Mouse (Mus musculus) neural tube, embryonic 11.5 days (tissue): ENCODE measurements at regions not wholly inside any gene's neighbourhood (a gene's known extent, or its start where the extent isn't known, plus 50 kb on each side); places are given as distances from the start of the nearest gene placed in this dataset.

ENCODE experiments used
- ATAC-seq: fragments of 200-750 bp; cut with Nextera tagmentation; 2 replicates; pipeline ENCODE4 v1.8.0; 2017; ENCODE audit warnings: moderate number of reproducible peaks, mild to moderate bottlenecking, moderate TSS enrichment, moderate library complexity; ENCODE audit not compliant: insufficient read depth, low FRiP score, low TSS enrichment
- DNase-seq: peaks from one replicate; pipeline ENCODE4 v3.0.0-alpha.2; 2015; ENCODE audit warnings: low spot score
- H3K27ac ChIP-seq: fragments of 300-500 bp; sonication (generic); 2 replicates; pipeline ENCODE4 v1.5.1; 2014; ENCODE audit warnings: low read depth, mild to moderate bottlenecking, low read length
- H3K27me3 ChIP-seq: fragments of 300-500 bp; sonication (generic); 2 replicates; pipeline ENCODE4 v1.6.1; 2014; ENCODE audit warnings: mild to moderate bottlenecking, low read length, mixed read lengths; ENCODE audit not compliant: control insufficient read depth, insufficient read depth
- H3K36me3 ChIP-seq: fragments of 300-500 bp; sonication (generic); 2 replicates; pipeline ENCODE4 v1.6.1; 2014; ENCODE audit warnings: mild to moderate bottlenecking, low read length, moderate library complexity, mixed read lengths; ENCODE audit not compliant: control insufficient read depth, insufficient read depth
- H3K4me1 ChIP-seq: fragments of 300-500 bp; sonication (generic); 2 replicates; pipeline ENCODE4 v1.6.1; 2014; ENCODE audit warnings: low read length, mixed read lengths; ENCODE audit not compliant: control insufficient read depth, insufficient read depth
- H3K4me2 ChIP-seq: fragments of 300-500 bp; sonication (generic); 2 replicates; pipeline ENCODE4 v1.6.1; 2014; ENCODE audit warnings: low read depth, mild to moderate bottlenecking, moderate library complexity
- H3K4me3 ChIP-seq: fragments of 300-500 bp; sonication (generic); 2 replicates; pipeline ENCODE4 v1.5.1; 2014; ENCODE audit warnings: low read depth, low read length
- H3K9ac ChIP-seq: fragments of 300-500 bp; sonication (generic); 2 replicates; pipeline ENCODE4 v1.6.1; 2014; ENCODE audit warnings: mild to moderate bottlenecking, low read length
- H3K9me3 ChIP-seq: fragments of 300-500 bp; sonication (generic); 2 replicates; pipeline ENCODE4 v1.6.1; 2016; ENCODE audit warnings: low read length; ENCODE audit not compliant: control insufficient read depth
- WGBS: fragments of 180-500 bp; shearing (Covaris S2); extraction: QIAGEN DNeasy Blood & Tissue Kit; methylation state at CpG from one replicate; pipeline ENCODE4 v1.1.7; 2014; 5-methylcytosine and 5-hydroxymethylcytosine counted together

GRCm38 (mm10) chr13:107533323-107533722 lies 510.9 kb upstream of the Smim15 start:
- 90% methylated on average over 3 of the region's 3 CpGs for WGBS

DNA sequence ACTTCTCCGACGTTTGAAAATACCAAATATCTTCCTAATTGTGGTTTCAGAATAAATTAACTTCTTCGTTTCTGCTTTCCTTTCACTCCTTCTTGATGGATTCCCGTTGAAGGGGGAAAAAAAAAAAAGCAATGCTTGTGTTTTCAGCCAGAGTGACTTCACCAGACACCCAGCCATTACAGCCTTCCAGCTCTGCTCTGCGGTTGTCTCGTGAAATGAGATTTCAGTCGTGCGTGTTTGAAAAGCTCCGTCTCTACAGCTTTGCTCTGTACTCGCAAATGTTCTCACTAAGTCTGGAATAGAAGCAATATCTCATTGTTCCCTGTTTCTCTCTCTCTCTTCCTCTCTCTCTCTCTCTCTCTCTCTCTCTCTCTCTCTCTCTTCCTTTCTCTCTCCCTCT lies 509.6 kb upstream of the Kif2a start:
- ATAC-seq (no peak), DNase-seq (no peak)
- no peaks in the 10 kb centered on the region for H3K36me3 ChIP-seq
- H3K9ac ChIP-seq, result no peak overlapping the region
- WGBS, result 75% methylated on average over 10 of the region's 10 CpGs
- no peak overlapping the region for H3K4me3 ChIP-seq
- no peaks in the 10 kb centered on the region for H3K4me1 ChIP-seq
- no peak overlapping the region for H3K27ac ChIP-seq
- no peaks in the 10 kb centered on the region for H3K27me3 ChIP-seq
- no peak overlapping the region for H3K4me2 ChIP-seq
- no peaks in the 10 kb centered on the region for H3K9me3 ChIP-seq

More at GRCm38 (mm10) chr13:107533323-107533722, 510.9 kb upstream of the Smim15 start:
- no peak for ATAC-seq
- DNase-seq, result no peak
- H3K4me1 ChIP-seq, result no peaks in the 10 kb centered on the region
- no peaks in the 10 kb centered on the region for H3K27me3 ChIP-seq
- no peaks in the 10 kb centered on the region for H3K36me3 ChIP-seq
- no peak overlapping the region for H3K4me3 ChIP-seq
- H3K9me3 ChIP-seq, result no peaks in the 10 kb centered on the region
- H3K4me2 ChIP-seq, result no peak overlapping the region
- no peak overlapping the region for H3K27ac ChIP-seq
- H3K9ac ChIP-seq, result no peak overlapping the region

- no peak overlapping the region for H3K9ac ChIP-seq
- no peaks in the 10 kb centered on the region for H3K36me3 ChIP-seq
- no peaks in the 10 kb centered on the region for H3K4me1 ChIP-seq
- DNase-seq (peak; percentile 14), ATAC-seq (no peak)
- no peak overlapping the region for H3K4me3 ChIP-seq
- no peak overlapping the region for H3K4me2 ChIP-seq
- no peaks in the 10 kb centered on the region for H3K27me3 ChIP-seq
- no peaks in the 10 kb centered on the region for H3K9me3 ChIP-seq
- 28% methylated on average over 8 of the region's 8 CpGs for WGBS
- no peak overlapping the region for H3K27ac ChIP-seq
Measured at GRCm38 (mm10) chr13:107531026-107531425, 509.1 kb upstream of the Kif2a start.

DNA sequence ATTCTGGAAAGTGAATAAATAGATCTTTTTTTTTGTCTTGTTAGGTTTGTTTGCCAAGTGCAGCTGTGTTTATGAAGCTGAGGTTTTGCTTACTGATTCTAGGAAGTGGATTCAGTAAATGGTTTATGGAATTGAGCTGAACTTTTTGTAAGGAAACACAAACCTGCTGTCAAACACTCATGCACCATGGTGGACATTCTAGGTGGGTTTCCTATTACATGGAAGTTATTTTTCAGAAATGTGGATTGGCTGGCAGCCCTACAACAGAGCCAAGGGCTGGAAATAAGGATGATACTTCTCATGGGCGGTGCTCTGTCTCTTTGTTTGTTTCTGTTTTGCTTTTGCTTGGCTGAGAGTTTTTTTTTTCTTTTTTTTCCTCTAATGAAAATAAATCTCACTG lies 508.5 kb upstream of the Kif2a start:
- Histone ChIP-seq H3K4me1 (no peaks in the 10 kb centered on the region), H3K9ac (no peak overlapping the region), H3K27me3 (no peaks in the 10 kb centered on the region), H3K4me2 (no peak overlapping the region), H3K4me3 (no peak overlapping the region), H3K9me3 (no peaks in the 10 kb centered on the region), H3K27ac (no peak overlapping the region), H3K36me3 (no peaks in the 10 kb centered on the region)
- no peak for DNase-seq
- no peak for ATAC-seq
- WGBS, result 89% methylated on average over 1 of the region's 1 CpGs

DNA sequence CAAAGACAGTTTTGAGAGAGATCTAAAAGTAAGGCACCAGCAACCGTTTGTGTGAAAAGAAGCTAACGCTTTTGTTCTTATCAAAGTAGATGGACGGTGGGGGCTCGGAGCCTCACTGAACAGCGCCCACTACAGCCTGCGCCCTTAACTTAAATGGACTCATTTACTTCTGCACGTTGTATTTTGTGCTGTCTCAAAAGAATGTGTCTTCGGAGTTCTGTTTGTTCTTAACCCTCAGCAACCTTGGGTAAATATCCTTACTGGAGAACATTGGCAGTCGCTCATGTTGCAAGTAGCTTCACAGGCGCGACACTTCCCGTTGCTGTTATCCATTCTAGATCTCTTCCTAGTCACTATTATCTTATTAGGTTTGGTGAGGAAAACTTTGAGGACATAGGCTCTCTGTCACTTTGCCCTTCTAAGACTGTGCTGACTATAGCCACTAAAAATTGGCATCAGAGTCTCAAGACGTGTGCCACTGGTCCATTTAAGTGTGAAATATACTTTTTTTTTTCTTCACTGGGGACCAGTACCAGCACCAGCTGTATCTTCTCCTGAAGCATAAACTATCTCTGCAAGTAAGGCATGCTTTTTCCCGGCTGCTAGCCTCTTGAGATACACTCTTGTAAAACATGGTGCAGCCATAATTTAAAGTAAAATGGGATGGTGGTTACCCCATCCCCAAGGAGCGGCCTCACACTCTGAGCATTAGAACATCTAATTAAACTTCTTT lies 507.0 kb upstream of the Kif2a start:
- no peaks in the 10 kb centered on the region for H3K9me3 ChIP-seq
- ATAC-seq, result no peak
- DNase-seq, result no peak
- H3K4me2 ChIP-seq, result no peak overlapping the region
- H3K27ac ChIP-seq, result no peak overlapping the region
- no peaks in the 10 kb centered on the region for H3K27me3 ChIP-seq
- no peak overlapping the region for H3K9ac ChIP-seq
- H3K4me1 ChIP-seq, result no peaks in the 10 kb centered on the region
- 78% methylated on average over 15 of the region's 15 CpGs for WGBS
- no peak overlapping the region for H3K4me3 ChIP-seq
- no peaks in the 10 kb centered on the region for H3K36me3 ChIP-seq

- no peak for ATAC-seq
- Histone ChIP-seq H3K9me3 (no peaks in the 10 kb centered on the region), H3K27me3 (no peaks in the 10 kb centered on the region), H3K9ac (no peak overlapping the region), H3K4me2 (no peak overlapping the region), H3K27ac (no peak overlapping the region), H3K36me3 (no peaks in the 10 kb centered on the region), H3K4me1 (no peaks in the 10 kb centered on the region), H3K4me3 (no peak overlapping the region)
- no peak for DNase-seq
- WGBS, result 94% methylated on average over 3 of the region's 3 CpGs
Measured at GRCm38 (mm10) chr13:107522942-107523341, 501.0 kb upstream of the Kif2a start.

DNA sequence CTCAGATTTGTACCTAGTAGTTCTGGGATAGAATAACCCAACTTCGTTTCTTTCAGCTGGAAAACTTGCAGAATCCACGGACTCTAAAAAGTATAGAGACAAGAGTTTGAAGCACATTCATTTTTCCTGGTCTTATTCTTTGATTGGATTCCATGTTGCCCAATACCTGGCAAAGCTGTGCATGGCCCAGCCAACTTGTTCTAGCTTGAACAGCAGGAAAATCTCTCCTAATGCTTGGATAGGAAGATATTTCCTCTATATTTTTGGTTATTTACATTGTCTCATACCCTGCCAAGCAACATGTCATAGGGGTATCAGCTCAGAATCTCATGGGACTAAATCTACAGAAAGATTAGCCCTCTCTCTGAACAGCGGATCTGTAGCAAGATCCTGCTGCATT lies 492.3 kb upstream of the Kif2a start:
- H3K27me3 ChIP-seq, result no peaks in the 10 kb centered on the region
- DNase-seq, result no peak
- WGBS, result 91% methylated on average over 3 of the region's 3 CpGs
- H3K9ac ChIP-seq, result no peak overlapping the region
- no peak overlapping the region for H3K4me2 ChIP-seq
- no peaks in the 10 kb centered on the region for H3K4me1 ChIP-seq
- no peak overlapping the region for H3K27ac ChIP-seq
- H3K36me3 ChIP-seq, result no peaks in the 10 kb centered on the region
- no peak for ATAC-seq
- no peaks in the 10 kb centered on the region for H3K9me3 ChIP-seq
- no peak overlapping the region for H3K4me3 ChIP-seq

DNA sequence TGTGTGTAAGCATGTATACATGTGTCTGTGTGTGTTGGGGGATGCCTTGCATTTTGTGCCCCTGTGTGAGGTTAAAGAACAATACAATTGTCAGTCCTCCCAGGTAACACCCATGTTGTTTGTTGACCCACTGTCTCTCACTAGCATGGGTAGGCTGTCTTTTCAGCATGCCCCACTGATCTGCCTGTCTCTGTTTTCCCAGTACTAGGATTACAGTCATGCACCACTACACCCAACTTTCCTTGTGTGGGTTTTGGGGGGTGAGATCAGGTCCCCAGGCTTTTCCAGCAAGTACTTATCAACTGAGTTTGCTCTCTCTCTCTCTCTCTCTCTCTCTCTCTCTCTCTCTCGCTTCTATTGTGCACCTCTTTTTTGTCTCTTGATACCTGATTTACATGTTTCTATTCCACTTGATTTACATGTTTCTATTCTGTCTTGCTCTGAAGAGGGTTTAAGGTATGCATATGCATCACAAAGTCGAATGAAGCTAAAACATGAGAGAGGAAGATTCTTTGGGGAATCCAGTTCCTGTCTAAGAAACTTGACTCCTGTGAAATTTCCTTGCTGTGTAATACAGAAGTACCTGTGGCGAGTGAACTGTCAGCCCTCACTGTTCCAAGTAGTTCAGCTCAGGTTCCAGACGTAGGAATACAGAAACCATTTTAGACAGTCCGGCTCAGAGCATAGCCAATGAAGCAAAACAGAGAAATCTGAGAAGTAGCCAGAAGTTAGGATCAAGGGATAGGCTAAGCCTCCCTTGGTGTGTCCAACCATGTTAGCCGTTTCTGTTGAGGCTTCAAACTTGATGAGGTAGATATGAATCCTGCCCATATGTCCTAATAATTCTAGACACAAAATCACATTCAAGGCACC lies 491.6 kb upstream of the Kif2a start:
- H3K9ac ChIP-seq, result no peak overlapping the region
- H3K36me3 ChIP-seq, result no peaks in the 10 kb centered on the region
- WGBS, result 77% methylated on average over 6 of the region's 6 CpGs
- H3K27ac ChIP-seq, result no peak overlapping the region
- no peak overlapping the region for H3K4me3 ChIP-seq
- DNase-seq, result no peak
- no peaks in the 10 kb centered on the region for H3K27me3 ChIP-seq
- H3K9me3 ChIP-seq, result no peaks in the 10 kb centered on the region
- H3K4me1 ChIP-seq, result no peaks in the 10 kb centered on the region
- H3K4me2 ChIP-seq, result no peak overlapping the region
- ATAC-seq, result no peak

DNA sequence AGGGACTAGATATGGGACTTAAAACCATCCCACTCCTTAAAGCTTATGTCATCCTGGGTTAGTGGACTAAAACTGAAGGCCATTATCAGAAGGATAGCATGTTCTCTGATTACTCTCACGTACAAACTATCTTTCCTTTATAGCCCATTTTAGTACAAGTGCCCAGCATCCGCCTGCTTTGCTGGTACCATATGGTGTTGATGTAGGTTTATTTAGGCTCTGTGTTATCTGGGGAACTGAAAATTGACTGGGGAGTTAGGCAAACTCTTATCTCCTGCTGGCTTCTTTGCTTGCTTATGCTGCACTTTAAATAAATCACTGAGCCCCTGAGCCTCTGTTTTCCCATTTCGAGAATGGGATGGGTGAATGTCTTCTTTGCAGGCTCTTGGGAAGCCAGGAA lies 485.4 kb upstream of the Kif2a start:
- Histone ChIP-seq H3K4me1 (no peaks in the 10 kb centered on the region), H3K4me3 (no peak overlapping the region), H3K9me3 (no peaks in the 10 kb centered on the region), H3K4me2 (no peak overlapping the region), H3K27ac (no peak overlapping the region), H3K9ac (no peak overlapping the region), H3K27me3 (0 out of 2 replicates have a peak, but pooled peaks cover 2% of the 10 kb centered on the region), H3K36me3 (no peaks in the 10 kb centered on the region)
- ATAC-seq (no peak), DNase-seq (no peak)
- 57% methylated on average over 3 of the region's 3 CpGs for WGBS
